Mouse (Mus musculus) adrenal gland, adult (tissue): Measurements from ENCODE around the gene Vps18.
A peak's percentile ranks its signal among the peaks of the same experiment; 100 is the strongest.

Experiments used
- DNase-seq, 2 experiments: peaks; one replicate each; pipeline ENCODE4 v3.0.0; 2022 to 2023; ENCODE audit warnings: low spot score in 1 of 2; ENCODE audit not compliant: inconsistent age in 2 of 2

Vps18 gene

DNA sequence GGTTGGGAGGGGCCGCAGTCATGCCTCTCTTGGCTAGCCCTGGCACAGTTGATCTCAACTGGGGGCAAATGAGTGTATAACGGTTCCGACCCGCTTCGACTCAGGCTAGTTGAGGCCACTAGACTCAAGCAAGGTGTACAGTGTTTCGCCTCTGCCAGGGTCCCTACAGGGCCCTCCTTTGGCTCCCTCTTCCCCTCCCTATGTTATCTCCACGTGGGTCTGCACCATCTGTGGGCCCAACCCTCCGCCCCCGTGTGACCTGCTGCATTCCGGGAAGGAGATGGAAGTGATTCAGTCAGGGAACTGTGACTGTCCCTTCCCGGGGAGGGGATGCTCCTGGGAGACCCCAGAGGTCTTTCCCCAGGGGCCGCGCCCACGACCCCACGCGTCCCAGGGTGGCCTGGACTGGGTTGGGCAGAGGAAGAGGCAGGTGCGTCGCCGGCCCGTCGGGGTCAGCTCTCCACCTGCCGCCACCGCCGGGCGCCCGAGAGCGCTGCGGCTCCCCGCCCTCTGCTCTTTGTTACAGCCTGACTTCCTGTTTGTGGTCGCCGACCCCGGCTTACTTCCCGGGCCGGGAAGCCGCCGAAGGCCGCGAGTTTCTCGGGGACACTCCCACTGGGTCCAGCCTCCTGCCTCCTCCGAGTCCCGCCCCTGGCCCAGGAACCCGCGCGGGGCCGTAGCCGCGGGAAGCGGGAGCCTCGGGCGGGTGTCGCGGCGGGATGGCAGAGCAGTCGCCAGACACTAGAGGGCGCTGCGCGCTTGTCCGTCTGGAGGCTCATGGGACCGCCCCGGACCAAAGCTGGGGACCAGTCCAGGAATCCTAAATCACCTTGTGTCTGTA lies 49.1 kb downstream of the Vps18 start:
- peak; percentile 91 to 97 for DNase-seq

GRCm38 (mm10) chr2:119344537-119345138 lies 56.1 kb downstream of the Vps18 start:
- DNase-seq = peak in 1 of 2 experiments; percentile 26
